Mouse (Mus musculus) adrenal gland, adult 18-20 months (tissue): ENCODE data around the gene Metap1d. TPM values are rescaled to one million over a fixed set of nuclear protein-coding genes. Genes with fewer than 3 reads are reported as not detected.
A peak's percentile ranks its signal among the peaks of the same experiment; 100 is the strongest.

Experiments used
- DNase-seq, 2 experiments: peaks; one replicate each; pipeline ENCODE4 v3.0.0; 2021 to 2022; ENCODE audit warnings: low spot score in 2 of 2
- total RNA-seq, 2 experiments: library from RNA; stranded (reverse); gene quantifications; 1 replicate in 1 of 2; 2 replicates in 1 of 2; pipeline ENCODE4 v1.2.3; 2021

Metap1d gene
- total RNA-seq, 2 experiments from 2014 or later = 29.4 to 32.1 TPM

GRCm38 (mm10) chr2:71523431-71523830 lies 70.4 kb downstream of the Metap1d start:
- no peak for DNase-seq

- DNase-seq = no peak
Measured at GRCm38 (mm10) chr2:71524763-71525162, 71.7 kb downstream of the Metap1d start.

GRCm38 (mm10) chr2:71526595-71527322 lies 73.7 kb downstream of the Metap1d start:
- DNase-seq = no peak

GRCm38 (mm10) chr2:71527323-71528013 lies 74.4 kb downstream of the Metap1d start:
- no peak for DNase-seq

- DNase-seq = no peak
Measured at GRCm38 (mm10) chr2:71528014-71528713, 75.1 kb downstream of the Metap1d start, which contains the start of gene Dlx1. Gene Dlx1 (plus strand): TSS chr2:71528113.

GRCm38 (mm10) chr2:71528714-71529510 lies 75.8 kb downstream of the Metap1d start:
- no peak for DNase-seq

GRCm38 (mm10) chr2:71529511-71530351 lies 76.7 kb downstream of the Metap1d start:
- peak; percentile 66 to 77 for DNase-seq

- DNase-seq = no peak
Measured at GRCm38 (mm10) chr2:71530391-71531123, 77.5 kb downstream of the Metap1d start.

GRCm38 (mm10) chr2:71531124-71531590 lies 78.1 kb downstream of the Metap1d start:
- no peak for DNase-seq

GRCm38 (mm10) chr2:71531990-71532970 lies 79.2 kb downstream of the Metap1d start:
- no peak for DNase-seq

- no peak for DNase-seq
Measured at GRCm38 (mm10) chr2:71533094-71533493, 80.0 kb downstream of the Metap1d start.

- DNase-seq = no peak
Measured at GRCm38 (mm10) chr2:71534242-71535052, 81.4 kb downstream of the Metap1d start.

- no peak for DNase-seq
Measured at GRCm38 (mm10) chr2:71540611-71541417, 87.7 kb downstream of the Metap1d start.

- DNase-seq = no peak
Measured at GRCm38 (mm10) chr2:71541418-71542226, 88.5 kb downstream of the Metap1d start.

GRCm38 (mm10) chr2:71542227-71542815 lies 89.2 kb downstream of the Metap1d start:
- DNase-seq = no peak
